Mouse (Mus musculus) naive thymus-derived CD4-positive, alpha-beta T cell, adult 2 months (primary cell): ENCODE results near the gene Ssr1.

Source experiments
- DNase-seq: peaks from one replicate; pipeline ENCODE4 v3.0.0-alpha.2; 2011; ENCODE audit warnings: low read depth

Ssr1 gene

DNA sequence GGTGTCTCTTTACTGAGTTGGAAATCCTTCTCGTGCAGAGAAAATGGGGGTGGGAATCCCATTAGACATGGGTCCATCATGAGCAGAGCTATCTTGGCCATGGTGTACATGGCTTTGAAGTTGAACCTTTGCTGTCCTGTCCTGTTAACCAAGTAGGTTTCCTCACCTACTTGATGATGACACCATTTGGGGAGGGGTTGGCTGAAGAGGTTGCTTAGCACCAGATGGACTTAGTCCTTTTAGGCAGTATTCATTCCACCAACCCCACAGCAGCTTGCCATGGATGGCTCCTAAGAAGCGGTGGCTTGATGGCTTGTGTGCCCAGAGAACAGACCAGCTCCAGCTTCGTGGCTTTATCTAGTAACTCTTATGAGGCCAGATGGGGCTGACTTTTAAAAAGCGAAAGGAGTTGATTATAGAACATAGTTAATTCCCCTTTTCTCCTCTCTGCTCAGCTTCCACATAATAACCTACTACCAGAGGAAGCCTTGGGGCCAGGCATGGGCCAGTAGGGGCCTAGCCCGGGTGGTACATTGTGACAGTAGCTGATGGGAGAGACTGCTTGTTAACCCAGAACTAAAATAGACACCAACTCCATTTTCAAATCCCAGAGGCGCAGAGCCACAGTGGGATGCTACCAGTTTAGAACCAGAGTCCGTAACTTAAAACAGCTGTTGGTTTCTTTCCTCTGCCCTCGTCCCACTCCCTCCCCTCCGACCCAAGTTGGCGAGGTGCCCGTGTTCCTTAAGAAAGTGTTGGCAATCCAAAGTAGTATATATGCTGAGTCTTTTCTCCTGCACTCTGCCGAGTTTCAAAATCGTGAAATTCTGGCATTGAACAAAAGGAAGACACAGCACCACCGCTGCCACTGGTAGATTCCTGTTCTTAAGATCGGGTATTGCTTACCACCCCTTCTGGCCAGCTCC, 75.4 kb downstream of the Ssr1 start:
- DNase-seq, result no peak
